Mouse (Mus musculus) hindbrain, embryonic 15.5 days (tissue): ENCODE results near the gene Pecam1. TPM values are rescaled to one million over a fixed set of nuclear protein-coding genes. Genes with fewer than 3 reads are reported as not detected.

Experiments
- ATAC-seq: fragments of 200-750 bp; cut with Nextera tagmentation; 2 replicates; pipeline ENCODE4 v1.8.0; 2017; ENCODE audit warnings: low read depth, moderate number of reproducible peaks, moderate TSS enrichment; ENCODE audit not compliant: low FRiP score
- H3K27ac ChIP-seq: fragments of 300-500 bp; sonication (generic); replicated peaks from 2 replicates; pipeline ENCODE4 v1.5.1; 2015; ENCODE audit warnings: mild to moderate bottlenecking, inconsistent platforms
- H3K27me3 ChIP-seq: fragments of 300-500 bp; sonication (generic); 2 replicates; pipeline ENCODE4 v1.6.1; 2015; ENCODE audit warnings: control low read depth, inconsistent platforms
- H3K36me3 ChIP-seq: fragments of 300-500 bp; sonication (generic); 2 replicates; pipeline ENCODE4 v1.6.1; 2015; ENCODE audit warnings: control low read depth, inconsistent platforms
- H3K4me1 ChIP-seq: fragments of 300-500 bp; sonication (generic); replicated peaks from 2 replicates; pipeline ENCODE4 v1.6.1; 2015; ENCODE audit warnings: control low read depth, inconsistent platforms
- H3K4me2 ChIP-seq: fragments of 300-500 bp; sonication (generic); 2 replicates; pipeline ENCODE4 v1.6.1; 2015; ENCODE audit warnings: moderate library complexity, mild to moderate bottlenecking, inconsistent platforms
- H3K4me3 ChIP-seq: fragments of 300-500 bp; sonication (generic); 2 replicates; pipeline ENCODE4 v1.5.1; 2015; ENCODE audit warnings: mild to moderate bottlenecking, inconsistent platforms
- H3K9ac ChIP-seq: fragments of 300-500 bp; sonication (generic); 2 replicates; pipeline ENCODE4 v1.6.1; 2015; ENCODE audit warnings: inconsistent platforms
- H3K9me3 ChIP-seq: fragments of 300-500 bp; sonication (generic); 2 replicates; pipeline ENCODE4 v1.6.1; 2016; ENCODE audit warnings: control low read depth, inconsistent platforms
- WGBS: fragments of 180-500 bp; shearing (Covaris S2); methylation state at CpG from one replicate; pipeline ENCODE4 v1.1.7; 2015; 5-methylcytosine and 5-hydroxymethylcytosine counted together
- polyA plus RNA-seq: library from polyadenylated mRNA; unstranded; fragments of >200 nt; fragmentation: Nextera tagmentation; extraction: Ambion mirVana; gene quantifications from 2 replicates; pipeline ENCODE4 v1.2.1, GENCODE M21; 2015

Gene Pecam1
- polyA plus RNA-seq, 1 experiment from 2014 or later = 17.6 TPM

GRCm38 (mm10) chr11:106723611-106724125, 26.8 kb downstream of the Pecam1 start:
- H3K9me3 ChIP-seq = no peaks in the 10 kb centered on the region
- H3K4me3 ChIP-seq = no peak overlapping the region
- no peak for ATAC-seq
- H3K4me1 ChIP-seq = no peaks in the 10 kb centered on the region
- no peaks in the 10 kb centered on the region for H3K27me3 ChIP-seq
- H3K36me3 ChIP-seq = no peaks in the 10 kb centered on the region
- no peak overlapping the region for H3K9ac ChIP-seq
- 77% methylated on average over 15 of the region's 15 CpGs for WGBS
- peak overlapping the region; percentile 27; the same call in 1 of the 2 replicates for H3K4me2 ChIP-seq
- H3K27ac ChIP-seq = no peak overlapping the region

DNA sequence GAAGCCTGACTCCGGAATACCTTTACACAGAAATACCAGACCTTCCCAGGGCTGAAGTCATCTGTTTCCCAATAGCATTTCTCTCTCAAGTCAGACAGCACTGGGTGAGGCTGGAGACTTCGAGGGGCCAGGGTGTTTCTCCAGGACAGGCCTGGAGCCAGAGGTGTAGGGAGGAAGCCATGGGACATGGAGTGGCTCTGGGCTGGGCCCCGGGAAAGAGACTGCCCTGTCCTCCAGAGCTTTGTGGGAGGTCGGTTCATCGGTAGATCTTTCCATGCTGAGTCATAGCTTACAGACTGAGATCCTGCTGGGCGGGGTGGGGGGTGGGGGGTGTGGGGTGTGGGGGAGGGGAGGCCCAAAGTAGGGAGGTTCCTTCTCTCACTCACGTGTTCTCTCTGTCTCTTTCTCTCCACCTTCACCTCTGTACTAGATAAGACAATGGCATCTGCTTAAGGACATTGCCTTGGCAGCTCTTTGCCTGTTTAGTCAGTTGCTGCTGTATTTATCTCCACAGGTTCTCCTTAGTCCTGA, 27.5 kb downstream of the Pecam1 start:
- H3K27ac ChIP-seq = no peak overlapping the region
- H3K4me2 ChIP-seq = no peak overlapping the region
- H3K9me3 ChIP-seq = no peaks in the 10 kb centered on the region
- no peaks in the 10 kb centered on the region for H3K36me3 ChIP-seq
- H3K4me1 ChIP-seq = no peaks in the 10 kb centered on the region
- no peak for ATAC-seq
- no peak overlapping the region for H3K9ac ChIP-seq
- WGBS = 23% methylated on average over 7 of the region's 7 CpGs
- H3K4me3 ChIP-seq = no peak overlapping the region
- H3K27me3 ChIP-seq = no peaks in the 10 kb centered on the region

DNA sequence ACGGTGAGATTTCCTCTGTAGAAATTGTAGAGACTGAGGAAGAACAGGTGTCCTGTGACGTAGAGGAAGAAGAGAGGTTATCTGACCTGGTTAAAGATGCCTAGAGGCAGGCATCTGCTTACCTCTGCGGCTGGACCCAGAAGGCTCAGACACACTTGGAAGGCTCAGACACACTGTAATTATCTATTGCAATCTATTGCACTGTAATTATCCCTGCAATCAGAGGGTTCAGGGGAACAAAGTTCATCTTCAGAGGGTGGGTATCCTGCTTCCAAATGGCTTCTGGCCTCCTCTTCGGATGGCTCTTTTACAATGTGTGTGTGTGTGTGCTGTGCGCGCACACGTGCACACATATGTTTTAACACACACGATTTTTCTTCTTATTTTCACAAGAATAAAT, 30.0 kb downstream of the Pecam1 start:
- H3K9ac ChIP-seq = no peak overlapping the region
- no peak for ATAC-seq
- no peaks in the 10 kb centered on the region for H3K36me3 ChIP-seq
- H3K4me2 ChIP-seq = no peak overlapping the region
- no peaks in the 10 kb centered on the region for H3K27me3 ChIP-seq
- H3K4me1 ChIP-seq = no peaks in the 10 kb centered on the region
- 92% methylated on average over 8 of the region's 8 CpGs for WGBS
- no peaks in the 10 kb centered on the region for H3K9me3 ChIP-seq
- H3K27ac ChIP-seq = no peak overlapping the region
- H3K4me3 ChIP-seq = no peak overlapping the region

DNA sequence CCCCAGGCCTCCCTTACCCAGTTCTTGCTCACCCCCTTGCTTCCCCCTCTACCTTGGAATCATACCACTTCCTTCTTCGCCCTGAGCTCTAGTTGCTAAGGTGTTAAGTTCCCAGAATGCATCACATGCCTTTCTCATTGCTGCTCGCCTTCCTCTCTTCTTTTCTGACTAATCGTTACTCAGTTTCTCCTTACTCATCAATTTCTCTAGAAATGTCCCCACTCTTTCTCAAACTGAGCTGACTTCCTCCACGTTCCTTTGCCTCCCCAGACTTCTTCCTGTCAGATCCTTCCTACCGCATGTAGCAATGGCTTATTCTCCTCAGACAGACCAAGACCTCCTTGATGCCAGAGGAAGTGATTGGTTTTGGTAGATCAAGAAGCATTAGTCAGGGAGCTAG, 33.9 kb downstream of the Pecam1 start:
- WGBS = 86% methylated on average over 5 of the region's 5 CpGs
- Histone ChIP-seq H3K4me3 (no peak overlapping the region), H3K27ac (no peak overlapping the region), H3K27me3 (no peaks in the 10 kb centered on the region), H3K9ac (no peak overlapping the region), H3K9me3 (no peaks in the 10 kb centered on the region), H3K36me3 (no peaks in the 10 kb centered on the region), H3K4me2 (no peak overlapping the region), H3K4me1 (no peaks in the 10 kb centered on the region)
- ATAC-seq = no peak

DNA sequence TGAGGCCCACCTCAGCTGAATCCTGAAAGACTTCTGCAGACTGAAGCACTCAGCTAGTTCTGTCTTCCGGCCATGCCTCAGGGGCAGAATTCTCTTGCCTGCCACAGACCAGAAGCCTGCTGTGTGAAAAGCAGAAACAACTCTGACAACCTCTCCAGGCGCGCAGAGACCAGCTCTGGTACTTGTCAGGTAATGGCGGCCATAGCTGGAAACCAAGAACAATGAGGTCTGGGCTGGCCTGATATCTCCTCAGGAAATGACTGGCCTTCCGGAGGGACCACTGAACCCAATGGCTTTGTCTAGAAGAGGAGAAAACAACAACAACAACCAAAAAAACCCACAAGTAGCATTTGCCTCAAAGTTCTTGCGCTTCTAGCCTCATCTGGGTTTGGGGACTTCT, 35.4 kb downstream of the Pecam1 start:
- H3K4me2 ChIP-seq = no peak overlapping the region
- H3K36me3 ChIP-seq = no peaks in the 10 kb centered on the region
- H3K4me3 ChIP-seq = no peak overlapping the region
- 90% methylated on average over 6 of the region's 6 CpGs for WGBS
- no peak for ATAC-seq
- H3K9ac ChIP-seq = no peak overlapping the region
- no peaks in the 10 kb centered on the region for H3K4me1 ChIP-seq
- H3K9me3 ChIP-seq = no peaks in the 10 kb centered on the region
- H3K27me3 ChIP-seq = no peaks in the 10 kb centered on the region
- H3K27ac ChIP-seq = 0 out of 2 replicates have a peak overlapping the region, but pooled peaks have one; percentile 27

GRCm38 (mm10) chr11:106710789-106711188, 39.6 kb downstream of the Pecam1 start:
- 78% methylated on average over 5 of the region's 5 CpGs for WGBS
- no peak for ATAC-seq

GRCm38 (mm10) chr11:106709227-106709985, 41.0 kb downstream of the Pecam1 start:
- Histone ChIP-seq H3K9ac (no peak overlapping the region), H3K27ac (no peak overlapping the region), H3K9me3 (no peaks in the 10 kb centered on the region), H3K4me2 (peak overlapping the region; percentile 28), H3K27me3 (no peaks in the 10 kb centered on the region), H3K4me1 (peaks cover 6% of the 10 kb centered on the region), H3K36me3 (no peaks in the 10 kb centered on the region), H3K4me3 (no peak overlapping the region)
- ATAC-seq = no peak; the same call in 1 of the 2 replicates
- WGBS = 36% methylated on average over 15 of the region's 15 CpGs

More at GRCm38 (mm10) chr11:106710789-106711188, 39.6 kb downstream of the Pecam1 start:
- Histone ChIP-seq H3K4me2 (no peak overlapping the region), H3K36me3 (no peaks in the 10 kb centered on the region), H3K4me1 (peaks cover 6% of the 10 kb centered on the region), H3K9ac (no peak overlapping the region), H3K27ac (no peak overlapping the region), H3K9me3 (no peaks in the 10 kb centered on the region), H3K4me3 (no peak overlapping the region), H3K27me3 (no peaks in the 10 kb centered on the region)

GRCm38 (mm10) chr11:106707866-106708265, 42.6 kb downstream of the Pecam1 start:
- no peak overlapping the region for H3K4me2 ChIP-seq
- H3K36me3 ChIP-seq = no peaks in the 10 kb centered on the region
- no peak overlapping the region for H3K9ac ChIP-seq
- peaks cover 6% of the 10 kb centered on the region for H3K4me1 ChIP-seq
- H3K27ac ChIP-seq = no peak overlapping the region
- ATAC-seq = no peak
- 84% methylated on average over 3 of the region's 3 CpGs for WGBS
- no peak overlapping the region for H3K4me3 ChIP-seq
- H3K9me3 ChIP-seq = no peaks in the 10 kb centered on the region
- no peaks in the 10 kb centered on the region for H3K27me3 ChIP-seq

GRCm38 (mm10) chr11:106707085-106707484, 43.3 kb downstream of the Pecam1 start:
- Histone ChIP-seq H3K9me3 (no peaks in the 10 kb centered on the region), H3K27me3 (no peaks in the 10 kb centered on the region), H3K4me1 (peaks cover 6% of the 10 kb centered on the region), H3K36me3 (no peaks in the 10 kb centered on the region), H3K4me2 (no peak overlapping the region), H3K4me3 (no peak overlapping the region), H3K27ac (no peak overlapping the region), H3K9ac (no peak overlapping the region)
- no peak for ATAC-seq
- 86% methylated on average over 8 of the region's 8 CpGs for WGBS

GRCm38 (mm10) chr11:106706212-106706611, 44.2 kb downstream of the Pecam1 start:
- Histone ChIP-seq H3K36me3 (no peaks in the 10 kb centered on the region), H3K27ac (no peak overlapping the region), H3K9me3 (no peaks in the 10 kb centered on the region), H3K4me2 (no peak overlapping the region), H3K4me1 (peaks cover 6% of the 10 kb centered on the region), H3K4me3 (no peak overlapping the region), H3K27me3 (no peaks in the 10 kb centered on the region), H3K9ac (no peak overlapping the region)
- whole genome bisulfite sequencing = 47% methylated on average over 4 of the region's 4 CpGs
- no peak for ATAC-seq

GRCm38 (mm10) chr11:106704399-106705111, 45.9 kb downstream of the Pecam1 start:
- Histone ChIP-seq H3K4me3 (no peak overlapping the region), H3K36me3 (no peaks in the 10 kb centered on the region), H3K9me3 (no peaks in the 10 kb centered on the region), H3K9ac (no peak overlapping the region), H3K27ac (no peak overlapping the region), H3K4me2 (no peak overlapping the region), H3K4me1 (peaks cover 3% of the 10 kb centered on the region), H3K27me3 (no peaks in the 10 kb centered on the region)
- ATAC-seq = no peak
- WGBS = 74% methylated on average over 9 of the region's 9 CpGs

GRCm38 (mm10) chr11:106703931-106704330, 46.5 kb downstream of the Pecam1 start:
- Histone ChIP-seq H3K9ac (no peak overlapping the region), H3K27ac (no peak overlapping the region), H3K4me1 (no peaks in the 10 kb centered on the region), H3K9me3 (no peaks in the 10 kb centered on the region), H3K27me3 (no peaks in the 10 kb centered on the region), H3K36me3 (no peaks in the 10 kb centered on the region), H3K4me3 (no peak overlapping the region), H3K4me2 (no peak overlapping the region)
- 94% methylated on average over 7 of the region's 7 CpGs for WGBS
- no peak for ATAC-seq
